Mouse (Mus musculus) erythroblast, embryonic 14.5 days (primary cell): ENCODE data around the gene Tti1.

Experiments
- GATA1 ChIP-seq: IDR thresholded peaks from 2 replicates; pipeline ENCODE4 v1.6.1; 2012; ENCODE audit warnings: low read length, inconsistent platforms, mixed read lengths
- TAL1 ChIP-seq: IDR thresholded peaks from 3 replicates; pipeline ENCODE4 v1.6.1; 2012; ENCODE audit warnings: low read length, inconsistent platforms, mixed read lengths

DNA sequence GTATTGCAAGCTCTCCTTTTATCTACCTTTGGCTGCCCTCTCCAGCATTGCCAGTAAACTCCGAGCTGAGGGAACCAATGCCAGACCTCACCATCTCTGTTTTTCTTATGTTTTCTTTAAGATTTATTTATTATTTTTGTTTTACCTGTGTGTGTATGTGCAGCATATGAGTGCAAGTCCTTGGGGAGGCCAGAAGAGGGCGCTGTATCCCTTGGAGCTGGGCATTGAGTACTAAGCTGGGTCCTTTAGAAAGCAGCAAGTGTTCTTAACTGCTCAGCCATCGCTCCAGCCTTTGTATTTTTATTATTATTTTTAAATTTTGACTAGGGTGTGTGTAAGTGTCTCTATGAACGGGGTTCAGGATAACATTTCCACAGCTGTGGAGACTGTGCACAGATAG, 91.6 kb downstream of the Tti1 start:
- TF ChIP-seq TAL1 (no peak), GATA1 (no peak)
